Mouse (Mus musculus) kidney, adult 2 months (tissue): ENCODE data around the gene Ctnna3.

Source experiments
- CTCF ChIP-seq: fragments of 200-500 bp; conservative IDR thresholded peaks from 2 replicates; pipeline ENCODE4 v1.5.1; 2011; ENCODE audit warnings: low read depth, mild to moderate bottlenecking, control low read depth, low read length, moderate library complexity, mixed read lengths; ENCODE audit not compliant: insufficient read depth, insufficient read length
- POLR2A ChIP-seq: fragments of 200-500 bp; IDR thresholded peaks from one replicate; pipeline ENCODE4 v1.6.1; 2011; ENCODE audit warnings: low read depth, low read length, control low read depth

DNA sequence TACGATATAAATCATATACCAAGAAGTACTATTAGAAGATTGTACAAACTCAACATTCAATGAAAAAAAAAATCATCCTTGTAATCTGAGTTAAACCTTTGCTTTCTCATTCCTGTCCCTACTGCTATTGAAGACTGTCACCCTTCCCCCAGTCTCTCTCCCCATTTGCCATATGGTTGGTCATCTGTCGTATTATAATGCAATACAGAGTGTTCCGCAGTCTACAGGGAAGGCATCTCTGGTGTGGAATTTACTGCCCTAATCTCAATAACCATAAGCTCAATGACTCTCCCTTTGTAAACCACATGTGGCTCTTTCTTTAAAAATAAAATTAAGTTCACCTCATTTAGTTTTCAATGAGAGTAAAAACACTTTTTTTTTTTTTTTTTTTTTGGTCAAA, 1113.7 kb downstream of the Ctnna3 start:
- TF ChIP-seq POLR2A (no peak), CTCF (no peak)
